Mouse (Mus musculus) forelimb bud, embryonic 11.5 days (tissue): ENCODE results near the gene Mrps23.
A peak's percentile ranks its signal among the peaks of the same experiment; 100 is the strongest.

Experiments
- DNase-seq: peaks from one replicate; pipeline ENCODE4 v3.0.0-alpha.2; 2012; ENCODE audit warnings: low read depth, low spot score

The Mrps23 gene

GRCm38 (mm10) chr11:88207697-88208096 is 3.5 kb downstream of the Mrps23 start:
- DNase-seq: no peak

GRCm38 (mm10) chr11:88211824-88212582 is 7.8 kb downstream of the Mrps23 start:
- DNase-seq: no peak

- no peak for DNase-seq
Measured at GRCm38 (mm10) chr11:88213757-88214156, 9.6 kb downstream of the Mrps23 start.

GRCm38 (mm10) chr11:88214881-88215831 is 11.0 kb downstream of the Mrps23 start:
- DNase-seq: no peak

- DNase-seq: peak; percentile 87
Measured at GRCm38 (mm10) chr11:88216231-88216685, 12.1 kb downstream of the Mrps23 start.

GRCm38 (mm10) chr11:88218155-88218554 is 14.0 kb downstream of the Mrps23 start:
- DNase-seq: no peak

GRCm38 (mm10) chr11:88218586-88218985 is 14.4 kb downstream of the Mrps23 start:
- DNase-seq: no peak

- DNase-seq: no peak
Measured at GRCm38 (mm10) chr11:88221929-88222475, 17.8 kb downstream of the Mrps23 start.

- DNase-seq: no peak
Measured at GRCm38 (mm10) chr11:88227001-88227957, 23.1 kb downstream of the Mrps23 start.

- no peak for DNase-seq
Measured at GRCm38 (mm10) chr11:88231213-88231790, 27.1 kb downstream of the Mrps23 start.

GRCm38 (mm10) chr11:88233528-88234427 is 29.6 kb downstream of the Mrps23 start:
- no peak for DNase-seq

- DNase-seq: no peak
Measured at GRCm38 (mm10) chr11:88234789-88235188, 30.6 kb downstream of the Mrps23 start.

- no peak for DNase-seq
Measured at GRCm38 (mm10) chr11:88235221-88236203, 31.3 kb downstream of the Mrps23 start.

- no peak for DNase-seq
Measured at GRCm38 (mm10) chr11:88240275-88240674, 36.1 kb downstream of the Mrps23 start.

- DNase-seq: peak; percentile 69
Measured at GRCm38 (mm10) chr11:88240736-88241353, 36.7 kb downstream of the Mrps23 start.

- DNase-seq: no peak
Measured at GRCm38 (mm10) chr11:88241468-88242301, 37.5 kb downstream of the Mrps23 start.

GRCm38 (mm10) chr11:88245581-88246170 is 41.5 kb downstream of the Mrps23 start:
- DNase-seq: no peak
